Mouse (Mus musculus) erythroblast, adult 5-6 weeks (primary cell): ENCODE data around the gene Gm12117. TPM values are rescaled to one million over a fixed set of nuclear protein-coding genes. Genes with fewer than 3 reads are reported as not detected.

Experiments used
- ATAC-seq: replicated peaks from 2 replicates; pipeline ENCODE4 v1.8.0; 2016; ENCODE audit warnings: moderate number of reproducible peaks, mild to moderate bottlenecking, moderate TSS enrichment, inconsistent platforms; ENCODE audit not compliant: poor library complexity, low FRiP score, severe bottlenecking
- total RNA-seq, 2 experiments: library from RNA; stranded (forward) in 1 of 2; stranded (reverse) in 1 of 2; fragments of 150-400 nt in 1 of 2; fragments of 200-764, 138-1000 nt in 1 of 2; gene quantifications; 2 replicates each; pipeline versions ENCODE4 v1.2.3 to v1.2.4; 2015 to 2017; ENCODE audit warnings: low replicate concordance in 2 of 2

The Gm12117 gene
- total RNA-seq (2015; ENCODE audit: low replicate concordance) (not detected in 2 replicates), total RNA-seq (2017; ENCODE audit: low replicate concordance) (1.7 TPM in 1 of 2 replicates, not detected in the other)

- no peak for ATAC-seq
Measured at GRCm38 (mm10) chr11:33276637-33277036, at the start of gene Gm12117. Gm12117 (minus strand) TSS chr11:33276737.

DNA sequence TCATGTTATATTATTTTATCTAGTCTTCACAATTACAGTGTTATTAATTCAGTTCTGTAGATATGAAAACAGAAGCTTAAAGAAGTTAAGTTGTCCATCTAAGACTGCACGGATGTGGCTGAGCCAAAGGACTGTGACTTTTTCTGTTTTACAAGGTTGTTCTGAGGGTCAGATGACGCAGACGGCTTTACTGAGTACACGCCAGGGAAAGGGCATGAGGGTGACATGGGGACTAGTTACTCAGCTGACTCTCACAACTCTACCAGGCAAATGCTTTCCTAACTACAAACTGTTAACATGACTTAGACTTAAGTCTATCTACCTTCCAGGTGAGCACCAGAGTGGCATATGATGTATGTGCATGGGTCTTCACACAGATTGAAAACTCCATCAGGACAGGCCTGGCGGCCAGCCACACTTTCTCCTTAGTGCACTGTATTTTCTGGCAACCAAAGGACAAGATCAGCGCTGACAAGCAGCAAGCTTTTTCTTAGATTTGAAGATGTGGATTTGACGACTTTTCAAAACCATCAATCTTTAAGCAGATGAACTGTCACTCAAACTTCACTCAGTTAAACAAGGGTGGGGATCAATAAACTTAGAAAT is 42.6 kb upstream of the Gm12117 start:
- ATAC-seq: no peak

GRCm38 (mm10) chr11:33309566-33309965 is 33.0 kb upstream of the Gm12117 start:
- no peak for ATAC-seq

DNA sequence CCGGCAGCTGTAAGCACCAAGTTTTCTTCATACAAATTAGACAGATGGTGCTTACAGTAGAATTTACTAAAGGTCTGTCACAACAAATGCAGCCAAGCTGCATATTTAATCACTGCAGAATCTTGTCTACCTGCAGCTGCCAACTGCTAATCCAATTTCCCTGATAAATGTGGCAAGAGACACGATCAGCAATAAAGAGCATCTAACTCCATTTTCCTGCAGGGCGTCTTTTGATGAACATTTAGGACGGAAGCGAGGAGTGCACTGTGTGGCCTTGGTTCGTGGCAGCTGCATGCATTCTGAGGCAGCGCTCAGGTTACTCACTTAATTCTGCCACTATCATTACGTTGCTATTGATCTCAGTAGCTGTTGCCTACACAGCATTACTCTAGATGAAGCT is 24.3 kb upstream of the Gm12117 start:
- ATAC-seq: no peak

DNA sequence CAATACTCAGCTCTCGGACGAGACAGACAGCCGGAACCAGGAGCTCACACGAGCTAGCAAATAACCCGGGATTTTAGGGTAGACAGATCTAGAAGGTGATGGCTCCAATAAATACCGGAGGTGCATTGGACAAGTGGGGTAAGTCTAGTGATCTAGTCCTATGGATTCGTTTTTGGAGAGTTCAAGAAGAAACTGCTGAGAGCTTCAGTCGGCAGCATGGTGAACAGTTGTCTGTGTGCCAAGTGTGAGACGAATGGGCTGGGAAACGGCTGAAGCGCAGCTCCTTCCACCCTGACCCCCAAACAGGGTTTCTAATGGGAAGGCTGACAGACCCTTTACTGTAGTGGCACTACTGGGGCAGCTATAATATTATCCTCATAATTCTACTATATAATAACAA is 22.8 kb upstream of the Gm12117 start:
- no peak for ATAC-seq

DNA sequence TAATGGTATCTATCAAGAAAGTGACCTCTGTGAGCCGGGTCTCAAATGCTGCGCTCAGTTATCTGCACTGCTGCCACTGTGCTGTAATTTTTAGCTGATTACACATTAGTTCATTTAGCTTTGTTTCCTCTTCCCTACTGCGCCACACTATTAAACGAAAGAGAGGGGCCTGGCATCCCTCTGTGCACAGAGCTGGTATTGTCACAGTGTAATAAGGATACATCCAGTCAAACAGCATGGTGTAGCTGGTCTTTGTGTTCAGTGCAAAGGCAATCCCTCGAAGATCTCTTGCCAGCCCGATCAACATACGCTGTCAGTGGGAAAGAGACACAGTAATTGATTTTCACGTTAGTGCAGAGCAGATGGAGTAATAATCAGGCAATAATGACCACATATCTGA is 20.6 kb upstream of the Gm12117 start:
- no peak for ATAC-seq

- ATAC-seq: no peak
Measured at GRCm38 (mm10) chr11:33295422-33295821, 18.9 kb upstream of the Gm12117 start.

- ATAC-seq: no peak
Measured at GRCm38 (mm10) chr11:33294063-33294462, 17.5 kb upstream of the Gm12117 start.

GRCm38 (mm10) chr11:33278571-33278970 is 2.0 kb upstream of the Gm12117 start:
- ATAC-seq: no peak

GRCm38 (mm10) chr11:33274816-33275215 is 1.7 kb downstream of the Gm12117 start:
- ATAC-seq: no peak

DNA sequence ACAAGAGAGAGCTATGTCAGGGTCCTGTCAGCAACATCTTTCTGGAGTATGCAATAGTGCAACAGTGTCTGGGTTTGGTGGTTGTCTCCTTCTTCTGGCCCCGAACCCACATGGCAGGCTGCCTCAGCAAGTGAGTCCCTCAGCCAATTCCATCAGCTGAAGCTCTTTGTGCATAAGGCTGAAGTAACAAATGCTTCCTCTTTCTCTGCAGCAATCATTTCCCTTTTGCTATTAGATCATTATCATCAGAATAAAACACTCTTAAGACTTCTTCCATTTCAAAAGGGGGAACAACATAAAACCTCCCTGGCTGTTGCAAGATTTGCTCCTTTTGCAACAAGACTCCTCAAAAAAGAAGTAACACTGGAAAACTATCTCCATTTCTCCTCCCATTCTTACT is 2.2 kb downstream of the Gm12117 start:
- ATAC-seq: no peak

- no peak for ATAC-seq
Measured at GRCm38 (mm10) chr11:33240295-33240694, 36.2 kb downstream of the Gm12117 start.

DNA sequence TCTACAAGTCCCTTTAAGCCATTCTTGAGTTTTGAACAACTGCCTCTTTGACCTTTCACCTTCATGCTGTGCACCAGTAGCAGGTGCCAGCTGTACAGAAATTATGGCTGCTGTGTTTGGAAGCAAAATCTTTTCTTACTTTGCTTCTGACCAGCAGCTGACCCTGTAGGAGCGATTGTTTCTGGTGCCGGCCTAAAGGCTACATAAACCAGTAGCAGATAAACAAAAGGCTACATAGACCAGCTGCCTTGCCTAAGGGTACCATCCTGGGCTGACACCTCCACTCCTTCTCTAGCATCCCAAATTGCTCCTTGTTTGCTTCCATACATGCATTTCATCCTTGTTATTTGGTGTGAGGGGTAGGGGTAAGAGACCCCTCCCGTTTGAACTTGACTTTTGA is 42.4 kb downstream of the Gm12117 start:
- no peak for ATAC-seq

GRCm38 (mm10) chr11:33232056-33232455 is 44.5 kb downstream of the Gm12117 start:
- no peak for ATAC-seq

- no peak for ATAC-seq
Measured at GRCm38 (mm10) chr11:33228186-33228585, 48.4 kb downstream of the Gm12117 start.

GRCm38 (mm10) chr11:33226516-33226915 is 50.0 kb downstream of the Gm12117 start:
- no peak for ATAC-seq

Other genes with a start within 250 kb of the Gm12117 start
- gene Fgf18, start 129.3 kb downstream of the Gm12117 start, total RNA-seq (2015; ENCODE audit: low replicate concordance): not detected in 2 replicates
- not detected in 2 replicates for gene Fgf18, start 129.3 kb downstream of the Gm12117 start, total RNA-seq (2017; ENCODE audit: low replicate concordance)
- 384 and 435 TPM in 2 replicates for gene Npm1, start 113.5 kb downstream of the Gm12117 start, total RNA-seq (2015; ENCODE audit: low replicate concordance)
- 473 and 516 TPM in 2 replicates for gene Npm1, start 113.5 kb downstream of the Gm12117 start, total RNA-seq (2017; ENCODE audit: low replicate concordance)
- gene Tlx3, start 73.1 kb downstream of the Gm12117 start, total RNA-seq (2015; ENCODE audit: low replicate concordance): not detected in 2 replicates
- not detected in 2 replicates for gene Tlx3, start 73.1 kb downstream of the Gm12117 start, total RNA-seq (2017; ENCODE audit: low replicate concordance)
- 7.1 TPM in 1 of 2 replicates, not detected in the other for gene Ranbp17, start 237.0 kb upstream of the Gm12117 start, total RNA-seq (2015; ENCODE audit: low replicate concordance)
- 1.5 and 2.4 TPM in 2 replicates for gene Ranbp17, start 237.0 kb upstream of the Gm12117 start, total RNA-seq (2017; ENCODE audit: low replicate concordance)